Mouse (Mus musculus) stomach, postnatal 0 days (tissue): ENCODE measurements around the gene Pccb. TPM values are rescaled to one million over a fixed set of nuclear protein-coding genes. Genes with fewer than 3 reads are reported as not detected.
A peak's percentile ranks its signal among the peaks of the same experiment; 100 is the strongest.

Experiments
- ATAC-seq: fragments of 200-750 bp; cut with Nextera tagmentation; 2 replicates; pipeline ENCODE4 v1.8.0; 2017; ENCODE audit not compliant: low FRiP score, low TSS enrichment
- DNase-seq: peaks from one replicate; pipeline ENCODE4 v3.0.0-alpha.2; 2016; ENCODE audit warnings: low spot score
- H3K27ac ChIP-seq: fragments of 300-500 bp; sonication (generic); replicated peaks from 2 replicates; pipeline ENCODE4 v1.5.1; 2014; ENCODE audit warnings: mild to moderate bottlenecking, control low read depth
- H3K27me3 ChIP-seq: fragments of 300-500 bp; sonication (generic); 2 replicates; pipeline ENCODE4 v1.6.1; 2014; ENCODE audit warnings: low read length; ENCODE audit not compliant: control insufficient read depth, insufficient read depth
- H3K36me3 ChIP-seq: fragments of 300-500 bp; sonication (generic); 2 replicates; pipeline ENCODE4 v1.6.1; 2014; ENCODE audit warnings: low read length, mixed read lengths; ENCODE audit not compliant: control insufficient read depth, insufficient read depth
- H3K4me1 ChIP-seq: fragments of 300-500 bp; sonication (generic); replicated peaks from 2 replicates; pipeline ENCODE4 v1.6.1; 2014; ENCODE audit warnings: antibody characterized with exemption; ENCODE audit not compliant: control insufficient read depth, insufficient read depth
- H3K4me2 ChIP-seq: fragments of 300-500 bp; sonication (generic); replicated peaks from 2 replicates; pipeline ENCODE4 v1.6.1; 2014; ENCODE audit warnings: low read depth, mild to moderate bottlenecking, control low read depth, moderate library complexity
- H3K4me3 ChIP-seq: fragments of 300-500 bp; sonication (generic); 2 replicates; pipeline ENCODE4 v1.5.1; 2014; ENCODE audit warnings: low read depth, low read length, control low read depth
- H3K9ac ChIP-seq: fragments of 300-500 bp; sonication (generic); 2 replicates; pipeline ENCODE4 v1.6.1; 2014; ENCODE audit warnings: mild to moderate bottlenecking, low read length, control low read depth, mixed read lengths
- H3K9me3 ChIP-seq: fragments of 300-500 bp; sonication (generic); 2 replicates; pipeline ENCODE4 v1.6.1; 2016; ENCODE audit warnings: low read length; ENCODE audit not compliant: control insufficient read depth
- CTCF ChIP-seq: IDR thresholded peaks from 2 replicates; pipeline ENCODE4 v1.5.1; 2016; ENCODE audit warnings: antibody characterized with exemption, low read depth, mild to moderate bottlenecking, moderate library complexity
- EP300 ChIP-seq: optimal IDR thresholded peaks from 2 replicates; pipeline ENCODE3; 2016; ENCODE audit warnings: antibody characterized with exemption
- WGBS: fragments of 180-500 bp; shearing (Covaris S2); extraction: QIAGEN DNeasy Blood & Tissue Kit; methylation state at CpG from one replicate; pipeline ENCODE4 v1.1.7; 2014; 5-methylcytosine and 5-hydroxymethylcytosine counted together
- polyA plus RNA-seq: library from polyadenylated mRNA; unstranded; fragments of >200 nt; fragmentation: Nextera tagmentation; extraction: Ambion mirVana; gene quantifications from 2 replicates; pipeline ENCODE4 v1.2.1, GENCODE M21; 2015

The Pccb gene
- polyA plus RNA-seq, 1 experiment from 2014 or later: 29.9 TPM

- H3K9me3 ChIP-seq: no peaks in the 10 kb centered on the region
- H3K27me3 ChIP-seq: no peaks in the 10 kb centered on the region
- no peak for TF ChIP-seq EP300
- TF ChIP-seq CTCF: no peak
- no peak overlapping the region for H3K4me2 ChIP-seq
- no peak for DNase-seq
- no peak overlapping the region for H3K27ac ChIP-seq
- ATAC-seq: no peak
- no peak overlapping the region for H3K9ac ChIP-seq
- no peaks in the 10 kb centered on the region for H3K36me3 ChIP-seq
- H3K4me1 ChIP-seq: no peaks in the 10 kb centered on the region
- no peak overlapping the region for H3K4me3 ChIP-seq
- WGBS: 79% methylated on average over 4 of the region's 4 CpGs
These were observed 22.5 kb upstream of the Pccb start for GRCm38 (mm10) chr9:101057156-101057555.

GRCm38 (mm10) chr9:101053279-101053678, 18.6 kb upstream of the Pccb start:
- 0 out of 2 replicates have a peak overlapping the region, but pooled peaks have one; percentile 3 for H3K27ac ChIP-seq
- TF ChIP-seq CTCF (peak; percentile 28; the same call in 1 of the 2 replicates), EP300 (no peak)

GRCm38 (mm10) chr9:101052691-101053090, 18.0 kb upstream of the Pccb start:
- WGBS: 46% methylated on average over 6 of the region's 6 CpGs
- Histone ChIP-seq H3K27ac (no peak overlapping the region), H3K4me3 (no peak overlapping the region), H3K9me3 (no peaks in the 10 kb centered on the region), H3K27me3 (no peaks in the 10 kb centered on the region), H3K4me1 (no peaks in the 10 kb centered on the region), H3K9ac (no peak overlapping the region), H3K4me2 (no peak overlapping the region), H3K36me3 (no peaks in the 10 kb centered on the region)
- DNase-seq (peak; percentile 29), ATAC-seq (peak; percentile 60; the same call in 1 of the 2 replicates)
- no peak for TF ChIP-seq CTCF
- no peak for TF ChIP-seq EP300

More at GRCm38 (mm10) chr9:101053279-101053678, 18.6 kb upstream of the Pccb start:
- WGBS: 50% methylated on average over 14 of the region's 14 CpGs
- Histone ChIP-seq H3K9ac (no peak overlapping the region), H3K4me2 (no peak overlapping the region), H3K4me1 (no peaks in the 10 kb centered on the region), H3K27me3 (no peaks in the 10 kb centered on the region), H3K9me3 (no peaks in the 10 kb centered on the region), H3K36me3 (no peaks in the 10 kb centered on the region), H3K4me3 (no peak overlapping the region)
- ATAC-seq (peak; percentile 76; the same call in 1 of the 2 replicates), DNase-seq (peak; percentile 47)

GRCm38 (mm10) chr9:101052007-101052406, 17.3 kb upstream of the Pccb start:
- peak; percentile 60; the same call in 1 of the 2 replicates for ATAC-seq
- Histone ChIP-seq H3K4me1 (no peaks in the 10 kb centered on the region), H3K4me3 (no peak overlapping the region), H3K27me3 (no peaks in the 10 kb centered on the region), H3K27ac (no peak overlapping the region), H3K9me3 (no peaks in the 10 kb centered on the region), H3K36me3 (no peaks in the 10 kb centered on the region), H3K9ac (no peak overlapping the region), H3K4me2 (no peak overlapping the region)
- 65% methylated on average over 3 of the region's 3 CpGs for WGBS
- TF ChIP-seq CTCF: no peak
- no peak for TF ChIP-seq EP300
- DNase-seq: no peak

- Histone ChIP-seq H3K36me3 (no peaks in the 10 kb centered on the region), H3K27me3 (no peaks in the 10 kb centered on the region), H3K9ac (peak overlapping the region; percentile 43; the same call in 1 of the 2 replicates), H3K4me2 (peak overlapping the region; percentile 42), H3K9me3 (no peaks in the 10 kb centered on the region), H3K4me3 (no peak overlapping the region; the same call in 1 of the 2 replicates), H3K27ac (peak overlapping the region; percentile 46), H3K4me1 (0 out of 2 replicates have a peak, but pooled peaks cover 4% of the 10 kb centered on the region)
- peak; percentile 38 for DNase-seq
- no peak for TF ChIP-seq EP300
- no peak for TF ChIP-seq CTCF
- ATAC-seq: peak; percentile 62
- 22% methylated on average over 15 of the region's 15 CpGs for WGBS
These were observed 11.1 kb upstream of the Pccb start for GRCm38 (mm10) chr9:101045710-101046338.

- DNase-seq (no peak), ATAC-seq (no peak)
- no peak for TF ChIP-seq EP300
- TF ChIP-seq CTCF: no peak
- Histone ChIP-seq H3K4me2 (no peak overlapping the region), H3K9ac (no peak overlapping the region), H3K36me3 (no peaks in the 10 kb centered on the region), H3K27ac (no peak overlapping the region), H3K4me3 (no peak overlapping the region), H3K4me1 (0 out of 2 replicates have a peak, but pooled peaks cover 4% of the 10 kb centered on the region), H3K9me3 (no peaks in the 10 kb centered on the region), H3K27me3 (no peaks in the 10 kb centered on the region)
- 80% methylated on average over 9 of the region's 9 CpGs for WGBS
These were observed 7.6 kb upstream of the Pccb start for GRCm38 (mm10) chr9:101042249-101042648.
